Mouse (Mus musculus) MEL (cell line): ENCODE data around the gene Ptar1.

Experiments used
- CHD1 ChIP-seq: IDR thresholded peaks from 2 replicates; pipeline ENCODE4 v1.6.1; 2012; ENCODE audit warnings: low read depth, mild to moderate bottlenecking, inconsistent platforms, low read length, improper control_type of control experiment
- CTCF ChIP-seq, 3 experiments: IDR thresholded peaks in 2 of 3; conservative IDR thresholded peaks in 1 of 3; 2 replicates each; pipeline ENCODE4 v1.5.1; 2011 to 2012; ENCODE audit warnings: low read length in 3 of 3, low read depth in 2 of 3, mild to moderate bottlenecking in 2 of 3, improper control_type of control experiment in 1 of 3, inconsistent platforms in 1 of 3, mixed read lengths in 1 of 3, moderate library complexity in 1 of 3; ENCODE audit not compliant: control insufficient read depth in 1 of 3, insufficient read depth in 1 of 3, poor library complexity in 1 of 3, severe bottlenecking in 1 of 3
- GABPA ChIP-seq: IDR thresholded peaks from 2 replicates; pipeline ENCODE4 v1.6.1; 2012; ENCODE audit warnings: low read depth, mild to moderate bottlenecking, inconsistent platforms, low read length, improper control_type of control experiment, moderate library complexity
- KAT2A ChIP-seq: conservative IDR thresholded peaks from 2 replicates; pipeline ENCODE4 v1.6.1; 2012; ENCODE audit warnings: low read depth, low read length, improper control_type of control experiment, inconsistent platforms
- MAX ChIP-seq: IDR thresholded peaks from 2 replicates; pipeline ENCODE4 v1.6.1; 2011; ENCODE audit warnings: low read length, improper control_type of control experiment
- ZMIZ1 ChIP-seq: IDR thresholded peaks from 2 replicates; pipeline ENCODE4 v1.6.1; 2012; ENCODE audit warnings: low read depth, mild to moderate bottlenecking, inconsistent platforms, low read length, improper control_type of control experiment, moderate library complexity
- ZNF384 ChIP-seq: IDR thresholded peaks from 2 replicates; pipeline ENCODE4 v1.6.1; 2012; ENCODE audit warnings: low read depth, mild to moderate bottlenecking, inconsistent platforms, low read length, improper control_type of control experiment

- TF ChIP-seq ZNF384 (no peak), CTCF (IDR thresholded peaks at IDR 0.05 in 2 of 3, conservative IDR thresholded peaks at IDR 0.05 in 1 of 3; ENCODE audit: control insufficient read depth in 1 of 3, insufficient read depth in 1 of 3, low read depth in 2 of 3, low read length in 3 of 3, poor library complexity in 1 of 3, severe bottlenecking in 1 of 3) (no peak), KAT2A (no peak), MAX (no peak), ZMIZ1 (no peak), GABPA (no peak), CHD1 (no peak)
Measured at GRCm38 (mm10) chr19:23746506-23746905, 59.3 kb downstream of the Ptar1 start.
